Mouse (Mus musculus): ENCODE results near the gene Hist1h2bc.

The Hist1h2bc gene

DNA sequence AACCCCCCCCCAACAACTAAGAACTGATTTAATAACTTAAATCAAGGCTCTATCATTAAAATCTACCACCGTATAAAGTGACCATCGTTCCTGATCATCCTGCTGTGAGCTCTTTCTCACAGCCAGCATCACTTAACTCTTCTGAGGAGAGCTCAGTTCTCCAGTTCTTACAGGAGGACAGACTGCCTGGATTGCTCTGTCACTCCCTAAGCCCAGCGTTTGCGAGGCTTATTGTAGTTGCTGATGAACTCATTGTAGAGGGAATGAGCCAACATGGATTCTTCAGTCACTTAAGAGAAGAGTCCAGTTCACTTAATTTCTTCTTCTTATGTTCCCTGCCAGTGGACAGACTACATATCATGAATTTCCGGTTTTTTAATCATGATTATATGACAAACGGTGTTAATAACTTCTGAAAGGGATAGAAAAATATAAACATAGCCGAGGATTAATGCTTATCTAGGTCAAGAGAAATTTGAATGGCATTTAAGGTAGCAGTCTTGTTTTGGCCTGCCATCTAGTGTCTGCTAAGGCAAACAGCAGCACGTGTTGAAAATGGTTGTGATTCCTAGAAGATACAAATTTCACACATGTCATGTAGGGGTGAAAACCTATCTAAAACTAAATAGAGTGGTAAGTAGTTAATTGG, 48.3 kb downstream of the Hist1h2bc start:
- peak; percentile 16 for DNase-seq (ENCODE audit: low read depth, low spot score)

DNA sequence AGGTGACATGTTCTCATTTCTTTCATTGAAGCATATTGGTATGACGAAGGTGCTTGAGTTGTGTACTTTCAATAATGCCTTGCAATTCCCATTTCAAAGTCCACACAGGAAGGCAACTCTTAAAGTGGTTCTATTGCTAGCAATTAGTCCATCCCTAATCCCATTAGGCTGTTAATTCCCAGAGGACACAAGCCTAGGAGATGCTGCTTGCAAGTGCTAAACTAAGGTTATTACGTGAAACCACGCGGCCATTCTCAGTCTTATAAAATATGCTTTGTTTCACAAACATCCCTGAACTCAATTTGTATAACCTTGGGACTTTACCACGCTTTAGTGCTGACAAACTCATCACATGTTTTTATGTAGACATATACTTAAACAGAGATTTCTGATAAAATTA, 53.1 kb downstream of the Hist1h2bc start:
- DNase-seq (ENCODE audit: low read depth, low spot score): no peak

DNA sequence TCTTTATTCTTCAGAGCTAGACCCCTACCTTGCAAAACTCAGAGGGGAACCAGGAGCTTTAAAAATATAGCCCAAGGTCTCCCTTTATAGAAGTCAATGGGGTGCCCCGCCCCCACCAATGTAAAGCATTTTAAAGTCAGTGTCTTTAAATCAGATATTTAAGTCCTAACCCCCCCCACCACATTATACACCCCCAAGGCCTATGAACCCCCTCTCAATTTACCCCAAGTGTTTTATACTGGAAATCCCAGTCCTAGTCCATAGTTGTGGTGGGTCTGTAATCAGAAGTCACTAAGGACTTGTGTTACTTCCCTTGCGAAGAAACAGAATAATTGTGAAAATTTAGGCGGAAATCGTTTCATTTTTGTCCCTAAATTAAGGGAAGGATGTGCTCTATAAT, 54.0 kb downstream of the Hist1h2bc start:
- peak; percentile 58 for DNase-seq (ENCODE audit: low read depth, low spot score)

DNA sequence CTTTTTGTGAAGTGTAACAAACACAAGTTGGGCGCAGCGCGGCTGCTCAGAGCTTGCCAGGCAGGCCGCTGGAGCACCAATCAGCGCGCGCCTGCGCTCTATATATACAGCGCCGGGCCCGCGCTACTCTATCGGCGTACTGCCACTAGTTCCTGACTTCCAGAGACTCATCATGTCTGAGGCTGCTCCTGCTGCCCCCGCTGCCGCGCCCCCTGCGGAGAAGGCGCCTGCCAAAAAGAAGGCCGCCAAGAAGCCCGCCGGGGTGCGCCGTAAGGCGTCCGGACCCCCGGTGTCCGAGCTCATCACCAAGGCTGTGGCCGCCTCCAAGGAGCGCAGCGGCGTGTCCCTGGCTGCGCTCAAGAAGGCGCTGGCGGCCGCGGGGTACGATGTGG, 54.7 kb downstream of the Hist1h2bc start, which contains the start of gene Hist1h1c:
Gene Hist1h1c (plus strand): TSS at position 132 of the 392 bp plus-strand sequence.
- DNase-seq (ENCODE audit: low read depth, low spot score): peak; percentile 95

DNA sequence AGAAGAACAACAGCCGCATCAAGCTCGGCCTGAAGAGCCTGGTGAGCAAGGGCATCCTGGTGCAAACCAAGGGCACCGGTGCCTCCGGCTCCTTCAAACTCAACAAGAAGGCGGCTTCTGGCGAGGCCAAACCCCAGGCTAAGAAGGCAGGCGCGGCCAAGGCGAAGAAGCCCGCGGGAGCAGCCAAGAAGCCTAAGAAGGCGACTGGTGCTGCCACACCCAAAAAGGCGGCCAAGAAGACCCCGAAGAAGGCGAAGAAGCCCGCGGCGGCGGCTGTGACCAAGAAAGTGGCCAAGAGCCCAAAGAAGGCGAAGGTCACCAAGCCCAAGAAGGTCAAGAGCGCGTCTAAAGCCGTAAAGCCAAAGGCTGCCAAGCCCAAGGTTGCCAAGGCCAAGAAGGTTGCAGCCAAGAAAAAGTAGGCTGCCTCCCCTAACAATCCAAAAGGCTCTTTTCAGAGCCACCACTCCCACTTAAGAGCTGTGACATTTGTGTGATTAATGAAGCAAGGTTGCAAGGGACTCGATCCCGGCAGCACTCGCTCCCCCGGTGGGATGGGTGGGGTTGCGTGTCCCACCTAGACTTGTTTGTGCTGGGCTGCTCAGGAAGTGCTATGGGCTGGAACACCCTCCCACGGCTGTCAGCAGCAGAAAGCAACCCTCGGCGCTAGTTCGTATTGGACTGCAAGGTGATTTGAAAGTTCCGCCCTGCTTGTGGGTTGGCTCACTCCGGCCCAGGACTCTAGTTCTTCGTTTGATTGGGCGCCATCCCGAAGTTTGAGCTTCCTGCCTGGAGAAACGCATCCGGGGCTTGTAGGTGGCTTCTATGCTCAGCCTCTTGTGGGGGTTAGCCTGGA, 55.3 kb downstream of the Hist1h2bc start:
- DNase-seq (ENCODE audit: low read depth, low spot score): peak; percentile 87

DNA sequence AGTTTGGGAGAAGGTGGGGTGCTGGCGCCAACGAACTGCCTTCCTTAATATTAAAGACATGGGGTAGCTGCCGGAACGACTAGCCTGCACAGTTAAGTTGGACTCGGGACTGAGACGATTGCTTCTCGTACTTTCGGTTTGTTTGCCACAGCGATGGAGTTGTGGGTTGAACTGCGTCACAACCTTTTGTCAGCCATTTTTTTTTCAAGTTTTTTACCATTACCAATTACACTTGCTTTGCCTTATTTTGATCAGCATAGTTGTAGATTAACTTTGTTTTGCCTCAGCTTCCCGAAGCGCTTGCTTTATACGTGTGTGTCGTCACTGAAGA, 55.9 kb downstream of the Hist1h2bc start:
- no peak for DNase-seq (ENCODE audit: low read depth, low spot score)

DNA sequence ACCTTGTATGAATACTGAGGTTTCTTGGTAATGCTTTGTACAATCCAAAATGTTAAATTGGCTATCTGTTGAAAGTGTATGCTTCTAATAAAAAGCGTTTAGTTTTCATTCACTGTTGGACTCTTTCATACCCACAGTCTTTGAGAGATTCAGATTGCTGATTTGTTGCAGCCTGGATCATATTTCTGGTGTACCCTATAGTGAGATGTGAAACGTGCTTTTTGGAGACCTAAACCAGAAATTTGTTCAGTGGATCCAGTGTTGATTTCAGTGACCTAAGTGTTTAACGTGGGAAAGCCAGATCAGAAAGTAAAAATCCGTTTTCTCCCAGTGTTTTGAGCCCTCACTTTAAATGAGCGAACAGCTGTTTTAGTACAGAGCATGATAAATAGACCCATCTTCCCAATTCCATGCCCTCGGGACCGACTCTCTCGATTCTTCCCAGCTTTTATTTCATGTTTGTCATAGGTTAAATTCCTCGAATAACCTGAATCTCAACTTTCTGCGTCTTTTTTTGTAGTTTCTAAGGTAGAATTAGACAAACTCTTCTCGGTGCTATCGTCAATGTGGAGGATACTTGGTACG, 56.3 kb downstream of the Hist1h2bc start:
- DNase-seq (ENCODE audit: low read depth, low spot score): no peak

DNA sequence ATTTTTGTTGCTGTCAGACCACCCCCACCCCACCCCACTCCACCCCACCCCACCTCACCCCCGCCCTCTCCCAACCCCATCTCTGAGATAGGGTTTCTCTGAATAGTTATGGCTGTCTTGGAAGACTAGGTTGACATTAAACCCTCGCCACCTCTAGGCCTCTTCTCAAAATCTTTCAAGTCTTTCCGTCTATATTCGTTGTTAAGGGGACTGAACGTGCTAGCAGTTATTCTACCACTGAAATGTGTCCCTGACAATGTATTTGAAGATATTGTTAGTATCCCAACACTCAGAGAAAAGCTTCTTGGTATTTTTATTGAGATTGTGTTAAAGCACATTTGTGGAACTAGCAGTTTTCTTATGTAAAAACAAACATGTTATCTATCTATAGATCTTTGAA, 56.9 kb downstream of the Hist1h2bc start:
- peak; percentile 29 for DNase-seq (ENCODE audit: low read depth, low spot score)

DNA sequence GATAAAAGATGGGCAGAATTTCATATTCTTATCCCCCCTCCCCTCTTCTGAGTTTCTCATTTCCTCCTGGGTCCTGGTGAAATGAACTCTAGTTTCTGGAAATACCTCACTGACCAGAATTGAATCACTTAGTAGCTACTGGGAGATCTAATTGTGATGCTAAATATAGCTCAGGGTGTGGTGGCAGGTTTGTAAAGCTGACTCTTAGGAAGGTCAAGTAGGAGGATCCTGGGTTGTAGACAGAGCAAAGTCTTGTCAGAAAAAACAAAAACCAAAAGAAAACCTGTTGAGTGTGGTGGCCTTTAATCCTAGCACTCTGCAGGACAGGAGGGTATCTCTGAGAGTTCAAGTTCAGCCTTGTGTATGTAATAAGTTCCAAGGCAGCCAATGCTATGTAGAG, 58.0 kb downstream of the Hist1h2bc start:
- no peak for DNase-seq (ENCODE audit: low read depth, low spot score)
